Mouse (Mus musculus) myocyte (in vitro differentiated cells): ENCODE results near the gene Rubcn.

ENCODE experiments used
- CEBPB ChIP-seq: IDR thresholded peaks from 2 replicates; pipeline ENCODE4 v1.6.1; 2011; ENCODE audit warnings: mild to moderate bottlenecking, moderate library complexity; ENCODE audit not compliant: poor library complexity, insufficient read depth, severe bottlenecking
- E2F4 ChIP-seq: IDR thresholded peaks from one replicate; pipeline ENCODE4 v1.6.1; 2011; ENCODE audit warnings: mild to moderate bottlenecking, control low read depth, moderate library complexity; ENCODE audit not compliant: insufficient read depth
- MAX ChIP-seq: IDR thresholded peaks from one replicate; pipeline ENCODE4 v1.6.1; 2011; ENCODE audit warnings: low read depth, mild to moderate bottlenecking, control low read depth
- MYOD1 ChIP-seq, 3 experiments: IDR thresholded peaks; one replicate each; pipeline ENCODE4 v1.6.1; 2011; ENCODE audit warnings: control low read depth in 2 of 3, low read depth in 2 of 3, mild to moderate bottlenecking in 2 of 3, moderate library complexity in 1 of 3; ENCODE audit not compliant: insufficient read length in 2 of 3, control insufficient read depth in 1 of 3
- POLR2A ChIP-seq: IDR thresholded peaks from one replicate; pipeline ENCODE4 v1.6.1; 2011; ENCODE audit warnings: low read depth, mild to moderate bottlenecking, control low read depth, moderate library complexity; ENCODE audit not compliant: insufficient read length
- SRF ChIP-seq: IDR thresholded peaks from one replicate; pipeline ENCODE4 v1.6.1; 2011; ENCODE audit warnings: low read depth; ENCODE audit not compliant: control insufficient read depth, insufficient read length
- TCF12 ChIP-seq: IDR thresholded peaks from one replicate; pipeline ENCODE4 v1.6.1; 2011; ENCODE audit warnings: mild to moderate bottlenecking, control low read depth; ENCODE audit not compliant: poor library complexity, insufficient read depth, severe bottlenecking
- USF1 ChIP-seq: IDR thresholded peaks from one replicate; pipeline ENCODE4 v1.6.1; 2011; ENCODE audit warnings: low read depth, mild to moderate bottlenecking, control low read depth, moderate library complexity

DNA sequence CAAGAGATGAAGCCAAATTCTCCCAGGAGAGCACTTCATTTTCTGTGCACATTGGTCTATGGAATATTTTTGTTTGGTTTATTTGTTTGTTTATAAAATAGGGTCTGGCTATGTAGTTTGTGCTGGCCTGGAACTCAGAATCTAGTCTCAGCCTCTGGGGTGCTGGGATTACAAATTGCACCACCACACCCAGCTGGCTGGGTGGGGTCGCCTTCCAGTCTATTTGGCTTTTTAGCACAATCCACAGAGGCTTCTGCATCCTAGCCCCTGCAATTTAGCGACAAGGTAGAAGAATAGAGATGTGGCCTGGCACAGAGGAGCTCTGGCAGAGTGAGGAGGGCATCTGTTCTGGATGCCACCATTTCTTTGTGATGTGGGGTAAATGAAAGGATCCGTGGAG lies 63.8 kb downstream of the Rubcn start:
- no peak for TF ChIP-seq SRF
- no peak for TF ChIP-seq MYOD1 (IDR thresholded peaks at IDR 0.05; ENCODE audit: control insufficient read depth in 1 of 3, insufficient read length in 2 of 3, low read depth in 2 of 3)
- TF ChIP-seq CEBPB = no peak
- no peak for TF ChIP-seq E2F4
- no peak for TF ChIP-seq POLR2A
- TF ChIP-seq TCF12 = no peak
- TF ChIP-seq USF1 = no peak
- no peak for TF ChIP-seq MAX
